Mouse (Mus musculus) T-helper 1 cell (primary cell): ENCODE data around the gene Prm1.
"Not testable (repeated sequence)": the region's sequence is repeated elsewhere in the genome, so short reads cannot be mapped to it uniquely, and the experiment has no call there.

Experiments
- in situ Hi-C: fragments of 300-600 bp; cut with MboI, MseI; formaldehyde crosslinking; loops from one replicate; pipeline ENCODE4 v1.15.1; 2025; ENCODE audit warnings: high pct_unique_total_duplicates

Gene Prm1

DNA sequence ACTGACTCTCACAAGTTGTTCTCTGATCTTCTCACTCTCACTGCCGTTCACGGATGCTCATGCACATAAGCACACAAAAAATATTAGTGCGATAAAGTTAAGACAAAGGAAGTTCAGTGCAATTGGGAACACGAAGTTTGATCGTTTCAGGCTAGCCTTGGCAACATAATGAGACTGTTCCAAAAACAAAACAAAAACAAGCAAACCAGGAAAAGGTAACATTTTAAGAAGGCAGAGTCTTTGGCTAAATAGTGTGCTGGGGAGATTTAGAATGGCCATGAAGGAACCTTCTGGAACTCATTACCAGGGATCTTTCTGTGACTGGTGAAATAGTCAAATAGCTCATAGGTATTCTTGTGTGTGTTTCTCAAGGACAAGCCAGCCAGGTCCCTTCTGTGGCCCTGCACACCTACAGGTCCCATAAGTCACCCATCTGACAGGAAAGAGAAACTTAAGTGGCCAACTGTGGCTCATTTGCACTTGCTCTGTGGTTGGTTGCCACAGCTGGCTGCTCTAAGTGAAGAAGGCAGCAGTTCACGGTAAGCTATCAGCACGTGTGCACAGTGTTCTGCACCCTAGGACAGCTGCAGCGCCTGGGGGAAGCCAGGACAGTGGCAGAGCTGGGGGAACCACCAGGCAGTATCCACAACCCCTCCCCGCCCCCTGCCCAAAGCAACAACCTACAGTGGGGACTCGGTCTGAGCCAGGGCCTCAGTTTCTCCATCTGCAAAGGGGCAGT lies at the start of gene Prm1:
TSS of gene Prm1 (minus strand) at position 51 of the 739 bp plus-strand sequence.
- in situ Hi-C loops = loop anchor here (25.0 kb wide), 1 partner anchor 1969 kb away; the partner anchor contains the start of gene 1810013L24Rik

DNA sequence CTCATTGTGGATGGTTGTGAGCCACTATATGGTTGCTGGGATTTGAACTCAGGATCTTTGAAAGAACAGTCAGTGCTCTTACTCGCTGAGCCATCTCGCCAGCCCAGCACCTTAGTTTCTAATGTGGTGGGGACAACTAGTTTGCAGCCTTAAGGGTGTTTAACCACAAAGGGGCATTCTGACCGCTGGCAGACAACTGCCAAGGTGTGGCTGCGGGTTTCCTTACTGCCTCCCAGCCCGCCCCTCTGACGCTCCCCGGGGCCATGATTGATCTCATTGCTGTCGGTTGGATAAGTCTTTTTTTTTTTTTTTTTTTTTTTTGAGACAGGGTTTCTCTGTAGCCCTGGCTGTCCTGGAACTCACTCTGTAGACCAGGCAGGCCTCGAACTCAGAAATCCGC lies 46.6 kb upstream of the Prm1 start:
- in situ Hi-C loops = not testable (repeated sequence)

DNA sequence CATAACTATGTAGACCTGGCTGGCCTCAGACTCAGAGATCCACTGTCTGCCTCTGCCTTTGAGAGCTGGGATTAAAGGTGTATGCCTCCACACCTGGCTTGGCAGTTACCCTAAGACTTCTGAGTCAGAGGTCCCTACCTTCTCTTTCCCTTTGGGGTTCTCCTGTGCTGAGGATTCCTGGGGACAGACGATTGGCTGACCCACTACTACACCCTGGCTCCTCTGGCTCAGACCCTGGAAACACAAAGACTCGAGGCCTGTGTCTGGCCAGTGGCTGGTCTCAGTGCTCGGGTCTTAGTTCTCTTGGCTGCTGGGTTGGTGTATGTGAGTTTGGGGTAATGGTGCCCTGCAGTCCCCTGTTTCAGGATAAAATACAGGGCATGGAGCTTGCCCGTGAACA lies 45.3 kb upstream of the Prm1 start:
- in situ Hi-C loops = no loop called here

DNA sequence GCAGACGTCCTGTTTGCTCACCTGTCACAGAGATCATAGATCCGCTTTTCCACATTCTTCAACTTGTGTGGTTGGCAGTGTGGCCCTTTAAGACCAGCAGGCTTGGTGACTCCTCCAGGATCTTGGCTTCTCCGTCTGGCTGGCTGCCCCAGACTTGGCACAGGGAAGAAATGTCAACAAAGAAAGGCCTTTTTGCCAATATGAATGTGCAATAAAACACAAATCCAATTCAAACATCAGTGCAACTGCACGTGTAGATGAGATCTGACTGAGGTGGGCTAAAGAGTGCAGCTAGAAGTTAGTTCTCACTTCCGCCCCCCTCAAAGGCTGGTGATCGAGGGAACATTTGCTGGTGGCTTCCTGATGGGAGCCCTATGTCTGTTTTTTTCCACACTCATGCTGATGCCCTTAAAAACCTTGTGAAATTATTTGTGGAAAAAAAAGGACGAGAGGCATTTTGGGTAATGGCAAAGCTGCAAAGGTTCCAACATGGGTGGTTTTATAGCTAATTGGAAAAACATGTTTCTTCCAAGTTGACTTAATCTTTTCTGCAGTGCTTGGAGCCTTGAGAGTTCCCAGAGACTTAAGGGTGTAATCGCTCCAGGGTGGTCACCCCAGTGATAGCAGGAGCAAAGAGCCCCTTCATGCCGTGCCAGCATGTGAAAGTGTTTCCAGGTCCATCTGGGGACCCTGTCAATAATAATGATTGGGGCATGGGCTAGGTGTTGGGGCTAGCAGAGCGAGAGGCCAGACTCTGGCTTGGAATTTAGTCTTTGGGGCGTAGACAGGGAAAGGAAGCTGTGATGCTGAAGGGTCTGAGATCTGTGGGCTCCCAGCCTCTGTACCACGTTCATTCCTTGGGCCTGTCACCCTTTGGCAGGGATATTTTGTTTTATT lies 44.6 kb upstream of the Prm1 start:
- in situ Hi-C loops = loop anchor here (10.0 kb wide), 1 partner anchor 185 kb away; no protein-coding TSS in a partner anchor

DNA sequence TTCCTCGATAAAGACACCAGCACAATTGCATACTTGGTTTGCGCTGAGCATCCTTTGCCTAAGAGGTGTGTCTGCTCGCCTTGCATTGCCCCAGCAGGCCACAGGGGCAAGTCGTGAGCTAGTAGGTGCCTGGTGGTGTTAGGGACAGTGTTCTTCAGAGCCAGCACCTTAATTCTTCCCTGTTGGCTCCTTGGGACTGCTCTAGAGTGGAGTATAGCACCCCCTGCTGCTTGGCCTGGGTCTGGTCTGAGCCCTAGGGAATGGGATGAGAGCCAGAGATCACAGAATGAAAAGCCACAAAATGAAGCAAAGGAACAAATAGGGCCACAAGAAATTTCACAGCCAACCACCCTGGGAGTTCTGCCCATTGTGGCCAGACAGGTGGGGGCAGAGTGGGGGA lies 40.9 kb upstream of the Prm1 start:
- in situ Hi-C loops = loop anchor here (10.0 kb wide), 1 partner anchor 182 kb away; no protein-coding TSS in a partner anchor

DNA sequence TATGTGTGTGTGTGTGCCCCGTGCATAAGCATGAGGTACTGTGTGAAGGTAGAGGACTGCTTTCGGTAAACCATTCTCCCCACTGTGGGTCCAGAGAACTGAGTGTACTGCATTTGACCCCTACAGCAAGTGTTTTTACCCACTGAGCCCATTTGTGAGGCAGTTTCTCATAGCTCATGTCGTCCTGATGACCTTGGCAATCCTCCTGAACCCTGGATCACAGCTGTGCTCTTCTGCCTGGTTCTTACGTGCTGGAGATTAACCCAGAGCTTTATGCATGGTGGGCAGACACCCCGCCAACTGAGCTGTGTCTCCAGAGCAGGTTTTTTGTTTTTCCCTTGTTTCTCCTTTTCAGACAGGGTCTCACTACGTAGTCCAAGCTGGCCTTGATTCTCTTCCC lies 40.3 kb upstream of the Prm1 start:
- in situ Hi-C loops = loop anchor here (10.0 kb wide), 1 partner anchor 181 kb away; no protein-coding TSS in a partner anchor

DNA sequence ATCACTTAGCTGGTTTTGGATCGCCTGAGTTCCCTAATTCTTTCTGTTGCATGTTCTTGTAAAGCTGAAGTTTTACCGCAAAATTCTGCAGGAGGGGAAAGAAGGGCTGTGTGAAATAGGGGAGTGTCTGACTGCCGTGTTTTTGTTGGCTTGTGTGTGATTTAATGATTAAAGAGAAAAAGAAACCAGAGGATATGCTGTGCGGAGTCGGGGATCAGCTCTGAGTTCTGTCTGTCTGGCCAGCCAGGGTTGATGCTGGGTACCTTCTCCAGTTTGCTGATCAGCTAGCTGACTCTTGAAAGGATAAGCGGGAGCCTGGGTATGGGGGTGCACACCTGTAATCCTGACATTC lies 38.7 kb upstream of the Prm1 start:
- in situ Hi-C loops = loop anchor here (10.0 kb wide), 1 partner anchor 179 kb away; no protein-coding TSS in a partner anchor

DNA sequence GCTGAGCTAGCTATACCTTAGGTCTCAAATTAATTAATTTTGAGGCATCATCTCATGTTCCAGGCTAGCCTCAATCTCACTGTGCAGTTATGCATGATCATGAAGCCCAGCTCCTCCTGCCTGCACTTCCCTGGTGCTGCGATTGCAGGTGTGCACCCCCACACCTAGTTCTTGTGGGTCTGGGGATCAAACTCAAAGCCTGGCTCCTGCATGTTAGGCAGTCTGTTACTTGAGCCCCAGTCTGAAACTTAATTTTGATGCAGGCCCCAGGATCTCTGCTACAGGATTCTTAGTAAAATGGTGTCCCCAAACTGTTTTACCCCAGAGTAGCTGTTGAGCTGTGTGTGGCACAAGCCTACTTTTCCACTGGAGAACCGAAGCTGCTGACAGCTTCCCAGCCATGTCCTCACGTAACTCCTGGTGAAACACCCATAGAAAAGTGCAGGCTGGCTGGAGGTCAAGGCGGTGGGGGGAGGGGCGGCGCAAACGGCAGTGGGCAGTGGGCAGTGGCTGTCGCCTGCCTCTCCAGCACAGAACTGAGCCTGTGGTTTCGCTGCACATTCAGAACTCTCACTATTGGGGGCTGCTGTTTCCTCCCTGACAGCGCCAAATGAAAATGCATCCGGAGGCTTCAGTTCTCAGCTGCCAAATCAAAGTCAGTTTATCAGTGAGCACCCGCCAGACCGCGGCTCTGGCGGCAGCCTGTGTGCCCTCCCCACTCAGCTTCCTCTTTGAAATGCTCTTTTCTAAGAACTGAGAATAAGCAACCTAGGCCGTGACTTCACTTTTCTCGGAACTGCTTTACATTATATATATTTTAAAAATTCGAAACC lies 38.1 kb upstream of the Prm1 start:
- in situ Hi-C loops = loop anchor here (10.0 kb wide), 1 partner anchor 179 kb away; no protein-coding TSS in a partner anchor

DNA sequence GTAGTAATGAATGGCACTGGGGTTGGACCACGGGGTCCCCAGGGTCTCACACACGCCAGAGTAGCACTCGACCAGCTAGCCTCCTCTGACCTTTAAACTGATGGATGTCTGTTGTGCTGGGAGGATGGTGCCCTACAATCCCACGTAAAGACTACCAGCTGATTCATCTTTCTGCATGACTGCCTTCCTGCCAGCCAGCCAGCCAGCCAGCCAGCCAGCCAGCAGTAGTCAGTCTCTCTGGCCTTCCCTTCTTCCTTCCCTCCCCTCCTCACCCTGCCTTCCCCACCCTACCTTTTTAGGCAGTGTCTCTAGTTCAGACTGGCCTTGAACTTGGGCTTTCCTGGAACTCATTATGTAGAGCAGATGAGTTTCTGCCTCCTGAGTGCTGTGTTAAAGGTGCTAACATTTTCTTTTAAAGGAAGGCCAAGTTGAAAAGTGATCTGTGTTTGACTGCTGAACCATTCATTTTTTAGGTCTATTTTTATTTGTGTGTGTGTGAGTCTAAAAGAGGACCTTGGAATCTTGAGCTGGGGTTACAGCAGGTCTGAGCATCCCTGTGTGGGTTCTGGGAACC lies 36.7 kb upstream of the Prm1 start:
- in situ Hi-C loops = loop anchor here (10.0 kb wide), 1 partner anchor 178 kb away; no protein-coding TSS in a partner anchor

DNA sequence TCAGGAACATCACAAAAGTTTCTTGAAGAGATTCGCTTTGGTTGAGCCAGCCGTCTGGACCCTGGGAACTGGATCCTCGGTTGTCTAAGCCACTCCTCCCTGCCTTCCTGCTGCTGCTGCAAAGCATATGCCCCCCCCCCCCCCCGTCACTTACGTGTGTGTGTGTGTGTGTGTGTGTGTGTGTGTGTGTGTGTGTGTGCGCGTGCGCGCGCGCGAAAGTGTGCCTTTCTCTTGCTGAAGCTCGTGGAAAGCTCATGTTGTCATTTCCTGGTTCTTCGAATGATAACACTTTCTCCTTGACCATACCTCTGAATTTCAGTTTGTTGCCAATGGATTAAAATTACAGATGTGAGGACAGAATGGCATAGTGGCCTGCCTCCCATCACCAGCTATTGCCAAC lies 34.4 kb upstream of the Prm1 start:
- in situ Hi-C loops = loop anchor here (10.0 kb wide), 1 partner anchor 175 kb away; no protein-coding TSS in a partner anchor

DNA sequence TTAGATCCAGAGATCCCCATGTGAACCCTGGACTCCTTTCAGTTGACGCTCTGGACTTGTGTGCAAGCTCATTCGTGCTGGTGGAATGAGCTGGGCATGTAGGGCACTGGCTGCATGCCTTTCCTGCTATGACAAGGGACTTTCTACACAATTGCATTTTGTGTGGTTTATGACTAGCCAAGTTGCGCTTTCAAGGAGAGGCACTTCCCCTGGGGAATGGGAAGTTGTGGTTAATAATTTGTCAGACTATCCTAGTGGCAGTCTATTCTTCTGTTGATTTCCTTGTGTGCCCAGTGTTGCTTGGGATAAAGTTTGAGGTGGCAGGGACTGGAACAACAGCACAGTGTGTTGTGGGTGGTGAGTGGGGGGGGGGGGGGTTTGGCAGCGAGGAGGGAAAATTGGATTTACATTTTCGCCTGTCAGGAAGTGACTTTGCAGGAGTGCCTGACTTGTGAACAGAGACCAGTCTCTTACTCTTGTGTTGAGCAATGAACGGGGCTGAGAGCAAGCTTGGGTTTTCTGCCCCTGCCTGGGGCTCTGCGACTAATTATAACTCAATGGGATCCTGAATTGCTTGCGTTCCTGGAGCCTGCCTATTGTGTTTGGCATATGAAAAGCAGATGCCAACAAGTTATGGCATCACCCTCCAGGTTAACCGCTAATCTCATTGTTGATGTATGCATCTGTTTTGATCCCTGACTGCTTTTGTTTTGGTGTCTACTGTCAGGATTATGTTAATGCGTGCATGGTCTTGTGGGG lies 33.0 kb upstream of the Prm1 start:
- in situ Hi-C loops = loop anchor here (5.0 to 10.0 kb wide), 2 partner anchors 51 to 424 kb away; partner anchors contain the start of genes Nubp1, Socs1 and Tnp2

DNA sequence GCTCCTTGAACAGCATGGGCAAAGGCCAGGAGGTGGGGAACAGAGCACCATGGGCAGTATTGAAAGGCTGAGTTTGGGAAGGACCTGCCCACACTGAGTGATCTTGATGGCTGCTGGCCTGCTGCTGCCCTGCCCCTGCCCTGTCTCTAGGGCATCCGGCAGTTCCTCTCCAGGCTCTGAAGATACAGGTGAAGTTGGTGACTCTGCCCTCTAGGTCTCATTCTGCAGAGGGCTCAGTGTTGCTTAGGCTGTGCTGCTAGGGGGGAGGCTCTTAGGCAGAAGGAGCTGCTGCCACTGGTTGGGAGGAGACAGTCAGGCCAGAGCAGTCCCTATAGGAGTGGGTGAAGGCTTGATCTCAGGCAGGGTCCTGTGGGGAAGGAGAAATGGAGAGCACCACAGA lies 32.3 kb upstream of the Prm1 start:
- in situ Hi-C loops = loop anchor here (5.0 to 10.0 kb wide), 2 partner anchors 51 to 423 kb away; partner anchors contain the start of genes Nubp1, Socs1 and Tnp2

DNA sequence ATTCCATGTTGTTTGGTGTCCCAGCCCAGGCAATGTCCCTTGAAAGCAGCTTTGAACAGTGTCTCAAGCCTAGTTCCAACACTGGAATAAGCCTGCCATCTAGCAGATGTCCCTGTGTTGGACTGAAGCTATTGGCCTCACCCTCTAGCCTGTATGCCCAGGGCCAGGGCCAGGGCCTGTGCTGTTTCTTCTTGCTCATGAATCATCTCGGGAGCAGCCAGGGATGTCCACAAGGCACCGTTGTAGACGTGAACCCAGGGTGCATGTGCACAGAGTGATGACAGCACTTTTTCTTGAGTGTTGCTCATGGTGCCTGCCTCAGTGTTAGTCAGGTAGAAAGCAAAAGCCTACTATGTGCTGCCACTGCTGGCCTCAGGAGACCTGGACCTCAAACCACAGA lies 31.6 kb upstream of the Prm1 start:
- in situ Hi-C loops = loop anchor here (5.0 to 10.0 kb wide), 2 partner anchors 50 to 422 kb away; partner anchors contain the start of genes Nubp1, Socs1 and Tnp2

DNA sequence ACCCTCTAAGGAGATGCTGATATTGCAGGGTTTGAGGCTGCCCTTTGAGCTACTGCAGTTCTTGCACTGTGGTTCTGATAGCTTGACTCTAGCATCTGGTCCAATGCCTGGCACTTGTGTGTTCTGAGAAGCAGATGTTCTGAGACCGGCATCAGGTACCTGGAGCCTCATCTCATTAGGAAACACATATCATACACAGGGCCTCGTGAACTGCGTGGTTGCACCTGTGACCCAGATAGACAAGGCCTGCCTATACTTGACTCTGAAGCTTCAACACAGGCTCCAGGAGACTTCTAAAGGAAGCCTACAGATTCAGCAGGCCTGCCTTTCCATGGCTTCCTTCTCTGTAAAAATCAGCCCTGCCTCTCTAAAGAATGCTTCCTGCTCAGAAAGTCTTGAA lies 30.7 kb upstream of the Prm1 start:
- in situ Hi-C loops = loop anchor here (5.0 to 10.0 kb wide), 2 partner anchors 49 to 422 kb away; partner anchors contain the start of genes Nubp1, Socs1 and Tnp2

DNA sequence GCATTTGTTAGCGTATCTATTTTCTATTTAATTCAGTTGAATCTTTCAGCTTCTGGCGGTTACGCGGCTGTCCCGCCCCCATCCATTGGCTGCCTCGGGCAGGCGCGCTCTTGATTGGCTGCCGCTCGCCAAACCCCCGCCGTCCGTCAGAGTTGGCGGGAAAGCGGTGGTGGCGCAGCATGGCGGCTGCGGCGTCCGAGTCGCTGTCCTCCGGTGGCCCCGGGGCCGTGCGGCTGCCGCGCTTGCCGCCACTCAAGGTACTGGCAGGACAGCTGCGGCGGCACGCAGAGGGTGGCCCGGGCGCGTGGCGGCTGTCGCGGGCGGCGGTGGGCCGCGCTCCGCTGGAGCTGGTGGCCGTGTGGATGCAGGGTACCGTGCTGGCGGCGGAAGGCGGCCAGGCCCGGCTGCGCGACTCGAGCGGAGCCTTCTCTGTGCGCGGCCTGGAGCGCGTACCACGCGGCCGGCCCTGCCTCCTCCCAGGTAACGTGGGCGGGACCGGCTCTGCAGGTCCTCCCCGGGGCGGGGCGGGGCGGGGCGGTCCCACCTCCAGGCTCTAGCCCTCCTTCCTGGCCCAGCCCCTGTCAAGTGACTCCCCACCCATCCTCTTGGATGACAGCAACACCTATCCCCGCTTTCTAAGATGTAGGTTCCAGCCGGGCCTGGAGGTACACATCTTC lies 29.4 kb upstream of the Prm1 start, which contains the start of gene Rmi2:
TSS of gene Rmi2 (plus strand) at position 149 of the 677 bp plus-strand sequence.
- in situ Hi-C loops = loop anchor here (5.0 to 10.0 kb wide), 2 partner anchors 48 to 420 kb away; partner anchors contain the start of genes Nubp1, Socs1 and Tnp2

DNA sequence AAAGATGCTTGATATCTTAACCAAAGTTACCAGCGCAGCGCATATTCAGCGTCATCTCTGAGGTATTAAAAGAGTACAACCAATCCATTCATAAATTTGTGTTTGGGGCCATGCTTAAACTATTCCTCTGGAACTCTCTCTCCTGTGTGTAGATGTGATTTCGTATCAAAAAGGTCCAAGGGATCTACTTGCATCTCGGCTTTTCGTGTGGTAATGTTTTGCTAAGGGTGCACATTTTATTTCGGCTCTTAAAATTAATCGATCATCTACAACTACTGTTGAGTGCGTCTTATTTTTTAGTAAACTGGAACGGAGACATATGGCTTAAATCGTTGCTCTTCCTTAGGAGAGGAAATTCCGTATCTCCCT lies 28.9 kb upstream of the Prm1 start:
- in situ Hi-C loops = loop anchor here (10.0 kb wide), 1 partner anchor 420 kb away; the partner anchor contains the start of gene Nubp1

DNA sequence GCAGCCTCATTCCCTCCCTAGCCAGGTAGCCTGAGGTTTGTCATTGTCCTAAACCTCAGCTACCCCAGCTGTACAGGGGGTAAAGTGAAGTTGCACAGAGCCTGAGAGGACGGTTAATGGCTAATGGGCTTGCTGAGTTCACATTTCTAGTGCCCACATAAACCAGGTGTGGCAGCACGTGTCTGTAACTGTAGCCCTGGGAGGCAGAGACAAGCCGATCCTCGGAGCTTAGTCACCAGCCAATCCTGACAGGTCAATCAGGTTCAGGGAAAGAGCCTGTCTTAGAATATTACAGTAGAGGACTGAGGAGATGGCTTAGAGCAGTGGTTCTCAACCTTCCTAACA lies 22.8 kb upstream of the Prm1 start:
- in situ Hi-C loops = no loop called here

DNA sequence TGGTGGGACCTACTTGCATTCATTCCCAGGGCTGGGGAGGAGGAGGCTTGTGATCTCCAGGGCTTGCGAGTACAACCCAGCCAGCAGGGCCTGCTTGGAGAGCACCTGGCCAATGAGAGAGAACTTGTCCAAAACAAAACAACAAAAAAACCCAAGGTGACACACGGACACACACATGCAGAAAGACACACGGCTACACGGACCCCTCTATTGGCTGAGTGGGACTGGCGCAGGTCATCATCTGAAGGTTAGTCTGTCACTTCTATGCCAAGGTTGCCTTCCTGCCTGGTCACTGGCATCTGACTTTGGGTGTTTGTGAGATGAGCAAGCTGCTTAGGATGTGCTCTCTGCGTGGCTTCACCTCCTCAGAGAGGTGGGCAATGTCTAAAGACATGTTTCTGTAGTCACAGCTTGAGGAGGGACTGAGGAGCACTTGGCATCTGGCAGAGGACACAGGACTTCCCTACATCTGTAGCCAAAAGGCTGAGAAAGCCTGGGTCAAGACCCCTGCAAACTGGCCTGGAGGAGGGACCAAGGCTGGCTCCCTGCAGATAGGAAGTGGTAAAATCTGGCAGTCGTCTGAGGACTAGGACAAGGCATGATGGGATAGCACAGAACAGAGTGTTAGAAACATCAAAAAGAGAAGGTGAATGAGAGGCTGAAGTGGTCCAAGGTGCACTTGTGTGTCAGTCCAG lies 22.3 kb upstream of the Prm1 start:
- in situ Hi-C loops = no loop called here

DNA sequence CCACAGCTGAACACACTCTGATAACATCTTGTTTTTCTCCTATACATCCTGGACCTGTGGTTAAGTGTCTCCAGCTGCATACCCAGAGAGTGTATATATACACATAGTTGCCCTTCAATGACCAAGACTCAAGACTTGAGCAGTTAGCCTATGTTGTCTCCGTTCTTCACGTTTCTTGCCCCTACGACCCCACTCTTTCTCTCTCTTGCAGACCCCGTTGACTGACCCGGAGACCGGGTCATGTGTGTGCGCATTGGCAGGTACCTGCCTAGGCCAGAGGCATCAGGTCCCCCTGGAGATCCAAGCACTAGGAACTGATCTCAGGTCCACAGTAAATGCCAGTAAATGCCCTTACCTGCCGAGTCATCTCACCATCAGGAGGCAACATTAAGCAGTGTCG lies 21.6 kb upstream of the Prm1 start:
- in situ Hi-C loops = no loop called here
